Mouse (Mus musculus): Measurements from ENCODE around the gene Dedd2. TPM values are rescaled to one million over a fixed set of nuclear protein-coding genes. Genes with fewer than 3 reads are reported as not detected.
"Not testable (repeated sequence)": the region's sequence is repeated elsewhere in the genome, so short reads cannot be mapped to it uniquely, and the experiment has no call there.

Dedd2 gene
- total and polyA plus RNA-seq, 3 experiments, result 10.6 to 13.9 (median 11.7) TPM

- peaks cover 17 to 28% of the 10 kb centered on the region in 2 experiments for H3K4me1 ChIP-seq (ENCODE audit: control insufficient read depth in 1 of 2, insufficient read depth in 2 of 2)
- dilution Hi-C loops (cut with MboI; ENCODE audit: extremely low pct_ligation_motif_present, extremely low pct_unique_long_range_greater_than_20kb, low sequenced_read_pairs) (no loop called here), in situ Hi-C loops (cut with MboI; ENCODE audit: low pct_ligation_motif_present, low pct_unique_long_range_greater_than_20kb, low sequenced_read_pairs) (no loop called here)
- peak overlapping the region; percentile 60; the same call in 1 of the 2 replicates for H3K4me2 ChIP-seq (ENCODE audit: insufficient read depth, low read depth, poor library complexity, severe bottlenecking)
- peak overlapping the region; percentile 37; the same call in 1 of the 2 replicates for H3K9ac ChIP-seq (ENCODE audit: insufficient read depth, low read depth)
- no peak for DNase-seq (ENCODE audit: extremely low read depth)
- H3K4me3 ChIP-seq (replicated peaks in 1 of 3; ENCODE audit: low read depth in 2 of 3, low read length in 2 of 3, poor library complexity in 1 of 3), result no peak overlapping the region
- H3K9me3 ChIP-seq (replicated peaks; ENCODE audit: low read length), result no peaks in the 10 kb centered on the region
- no peaks in the 10 kb centered on the region for H3K27me3 ChIP-seq (replicated peaks)
- H3K36me3 ChIP-seq (replicated peaks in 1 of 2; ENCODE audit: control insufficient read depth in 1 of 2, insufficient read depth in 1 of 2, low read length in 1 of 2), result peaks cover 5 to 10% of the 10 kb centered on the region in 2 experiments
- 0 out of 2 replicates have a peak, but pooled peaks cover 2% of the 10 kb centered on the region for H3K79me2 ChIP-seq (replicated peaks; ENCODE audit: control insufficient read depth, extremely low read depth, insufficient read depth, poor library complexity, severe bottlenecking)
- H3K27ac ChIP-seq (ENCODE audit: insufficient read depth, low read depth), result no peak overlapping the region
- TF ChIP-seq NELFE (IDR thresholded peaks at IDR 0.05; ENCODE audit: low read depth, low read length), result no peak
Measured at GRCm38 (mm10) chr7:25266180-25266962, 46.0 kb upstream of the Dedd2 start.

- H3K4me3 ChIP-seq (replicated peaks in 1 of 3; ENCODE audit: low read depth in 2 of 3, low read length in 2 of 3, poor library complexity in 1 of 3); H3K9ac ChIP-seq (ENCODE audit: insufficient read depth, low read depth); H3K27ac ChIP-seq (ENCODE audit: insufficient read depth, low read depth); H3K9me3 ChIP-seq (replicated peaks; ENCODE audit: low read length); H3K36me3 ChIP-seq (replicated peaks in 1 of 2; ENCODE audit: control insufficient read depth in 1 of 2, insufficient read depth in 1 of 2, low read length in 1 of 2); in situ Hi-C loops (cut with MboI; ENCODE audit: low pct_ligation_motif_present, low pct_unique_long_range_greater_than_20kb, low sequenced_read_pairs); H3K79me2 ChIP-seq (replicated peaks; ENCODE audit: control insufficient read depth, extremely low read depth, insufficient read depth, poor library complexity, severe bottlenecking); H3K4me2 ChIP-seq (ENCODE audit: insufficient read depth, low read depth, poor library complexity, severe bottlenecking); DNase-seq (ENCODE audit: extremely low read depth); dilution Hi-C loops (cut with MboI; ENCODE audit: extremely low pct_ligation_motif_present, extremely low pct_unique_long_range_greater_than_20kb, low sequenced_read_pairs); H3K27me3 ChIP-seq (replicated peaks): not testable (repeated sequence)
- peaks cover 12 to 21% of the 10 kb centered on the region in 2 experiments for H3K4me1 ChIP-seq (ENCODE audit: control insufficient read depth in 1 of 2, insufficient read depth in 2 of 2)
Measured at GRCm38 (mm10) chr7:25265743-25266142, 45.3 kb upstream of the Dedd2 start.

- Histone ChIP-seq H3K4me1 (ENCODE audit: control insufficient read depth in 1 of 2, insufficient read depth in 2 of 2) (peaks cover 0 to 9% of the 10 kb centered on the region in 2 experiments; a peak in 3 of 4 replicates), H3K9me3 (replicated peaks; ENCODE audit: low read length) (no peaks in the 10 kb centered on the region), H3K36me3 (replicated peaks in 1 of 2; ENCODE audit: control insufficient read depth in 1 of 2, insufficient read depth in 1 of 2, low read length in 1 of 2) (no peaks in the 10 kb centered on the region), H3K27me3 (replicated peaks) (no peaks in the 10 kb centered on the region), H3K27ac (ENCODE audit: insufficient read depth, low read depth) (no peak overlapping the region), H3K4me2 (ENCODE audit: insufficient read depth, low read depth, poor library complexity, severe bottlenecking) (no peak overlapping the region), H3K9ac (ENCODE audit: insufficient read depth, low read depth) (no peak overlapping the region), H3K4me3 (replicated peaks in 1 of 3; ENCODE audit: low read depth in 2 of 3, low read length in 2 of 3, poor library complexity in 1 of 3) (no peak overlapping the region), H3K79me2 (replicated peaks; ENCODE audit: control insufficient read depth, extremely low read depth, insufficient read depth, poor library complexity, severe bottlenecking) (0 out of 2 replicates have a peak, but pooled peaks cover 2% of the 10 kb centered on the region)
- in situ Hi-C loops (cut with MboI; ENCODE audit: low pct_ligation_motif_present, low pct_unique_long_range_greater_than_20kb, low sequenced_read_pairs) (no loop called here), dilution Hi-C loops (cut with MboI; ENCODE audit: extremely low pct_ligation_motif_present, extremely low pct_unique_long_range_greater_than_20kb, low sequenced_read_pairs) (no loop called here)
- DNase-seq (ENCODE audit: extremely low read depth), result no peak
- no peak for TF ChIP-seq E2F4 (IDR thresholded peaks at IDR 0.05; ENCODE audit: insufficient replicate concordance, low read depth, low read length)
- no peak for TF ChIP-seq RCOR1 (conservative IDR thresholded peaks at IDR 0.05; ENCODE audit: low read depth, low read length)
- TF ChIP-seq SMC3 (IDR thresholded peaks at IDR 0.05; ENCODE audit: low read depth, low read length), result no peak
- no peak for TF ChIP-seq CTCF (conservative IDR thresholded peaks at IDR 0.05 in 1 of 2, IDR thresholded peaks at IDR 0.05 in 1 of 2; ENCODE audit: low read depth in 2 of 2, low read length in 2 of 2)
- TF ChIP-seq KAT2A (IDR thresholded peaks at IDR 0.05; ENCODE audit: insufficient replicate concordance, low read length), result no peak
- TF ChIP-seq JUN (IDR thresholded peaks at IDR 0.05; ENCODE audit: insufficient read depth, low read depth, low read length), result no peak
- no peak for TF ChIP-seq ELF1 (IDR thresholded peaks at IDR 0.05; ENCODE audit: low read depth, low read length)
- no peak for TF ChIP-seq IRF4 (IDR thresholded peaks at IDR 0.05; ENCODE audit: low read depth, low read length)
- TF ChIP-seq GABPA (IDR thresholded peaks at IDR 0.05; ENCODE audit: insufficient replicate concordance, low read depth, low read length), result no peak
- no peak for TF ChIP-seq JUND (conservative IDR thresholded peaks at IDR 0.05; ENCODE audit: low read depth, low read length)
- no peak for TF ChIP-seq HCFC1 (IDR thresholded peaks at IDR 0.05; ENCODE audit: low read depth, low read length)
- TF ChIP-seq CHD2 (IDR thresholded peaks at IDR 0.05; ENCODE audit: low read length), result no peak
- TF ChIP-seq POLR2A (IDR thresholded peaks at IDR 0.05; ENCODE audit: low read depth, low read length), result no peak
- TF ChIP-seq EP300 (IDR thresholded peaks at IDR 0.05; ENCODE audit: low read length), result no peak
- TF ChIP-seq USF1 (IDR thresholded peaks at IDR 0.05; ENCODE audit: low read depth, low read length), result no peak
- TF ChIP-seq MEF2A (IDR thresholded peaks at IDR 0.05; ENCODE audit: borderline replicate concordance, low read depth, low read length), result no peak
- TF ChIP-seq ETS1 (conservative IDR thresholded peaks at IDR 0.05; ENCODE audit: low read depth, low read length), result no peak
- TF ChIP-seq ZKSCAN1 (IDR thresholded peaks at IDR 0.05; ENCODE audit: borderline replicate concordance, low read depth, low read length), result no peak
- TF ChIP-seq MAX (IDR thresholded peaks at IDR 0.05; ENCODE audit: low read length), result no peak
- no peak for TF ChIP-seq PAX5 (IDR thresholded peaks at IDR 0.05; ENCODE audit: low read length)
Measured at GRCm38 (mm10) chr7:25263968-25264870, 43.8 kb upstream of the Dedd2 start.
